Mouse (Mus musculus): ENCODE results near the gene Frs2.

GRCm38 (mm10) chr10:117151241-117151640, 2.9 kb upstream of the Frs2 start:
- no peak for TF ChIP-seq CTCF (IDR thresholded peaks at IDR 0.05; ENCODE audit: extremely low read depth, insufficient read length, insufficient replicate concordance, low read depth, low read length)
- TF ChIP-seq POLR2A (IDR thresholded peaks at IDR 0.05; ENCODE audit: low read depth, low read length): no peak

All from small intestine, adult 2 months (tissue).